31 mouse cellular contexts compared by ENCODE assay signal in genomic region chr13:70145466-70145865, GRCm38 (mm10).
A peak's percentile ranks its signal among the peaks of the same experiment; 100 is the strongest.
DNase-seq lines count a peak whose midpoint lies in the region; ATAC-seq and TF ChIP-seq lines count a peak whose summit lies in the region.
"Had no signal": no experiment of that assay in that cellular context is flagged by ENCODE, and none has a peak within 500 bp of the region (broad histone marks: within the 10 kb centered on the region; RNA-seq: fewer than 3 reads in every experiment).

No protein-coding gene starts in this region.

- ATAC-seq in heart, embryonic 12.5 days (ENCODE audit: insufficient number of reproducible peaks, low FRiP score), result peak; percentile 25
- peak; percentile 76 for ATAC-seq in midbrain, embryonic 12.5 days (ENCODE audit: low FRiP score, low read depth)
- no peak for ATAC-seq in midbrain, embryonic 16.5 days
- ATAC-seq: forebrain, postnatal 0 days; hindbrain, embryonic 16.5 days; liver, postnatal 0 days; Patski had no signal

- DNase-seq in adrenal gland, adult (ENCODE audit: inconsistent age in 2 of 2, low spot score in 1 of 2), result peak; percentile 40 to 85
- no peak for DNase-seq in adrenal gland, postnatal 25 days
- DNase-seq in heart, adult 2 months, result no peak
- DNase-seq in right cerebral cortex, adult 18-20 months, result no peak
- DNase-seq in urinary bladder, adult 18-20 months (ENCODE audit: low spot score in 2 of 2), result no peak
- DNase-seq: cerebellum, adult 18-20 months; cerebellum, postnatal 10 days; forebrain, postnatal 0 days; heart, postnatal 10 days; kidney, adult 18-20 months; kidney, postnatal 36 days; liver, postnatal 0 days; lung, postnatal 36 days; retina, postnatal 1 day; right cerebral cortex, postnatal 25 days; thymus, postnatal 14 days had no signal

- no peak for TF ChIP-seq EP300 in heart, adult 2 months (IDR thresholded peaks at IDR 0.05; ENCODE audit: insufficient read depth, low read depth, low read length)

- H3K4me2 ChIP-seq in heart, embryonic 12.5 days, result no peak overlapping the region
- H3K4me2 ChIP-seq in midbrain, embryonic 12.5 days (replicated peaks), result no peak overlapping the region
- no peak overlapping the region for H3K4me2 ChIP-seq in midbrain, embryonic 16.5 days (ENCODE audit: low read length)
- H3K4me2 ChIP-seq: embryonic facial prominence, embryonic 15.5 days; forebrain, embryonic 12.5 days; kidney, embryonic 15.5 days; limb, embryonic 13.5 days; liver, embryonic 11.5 days; neural tube, embryonic 15.5 days; stomach, embryonic 15.5 days had no signal

- H3K4me3 ChIP-seq in heart, embryonic 12.5 days, result no peak overlapping the region
- no peak overlapping the region for H3K4me3 ChIP-seq in heart, adult 2 months
- H3K4me3 ChIP-seq in midbrain, embryonic 12.5 days, result no peak overlapping the region
- H3K4me3 ChIP-seq in midbrain, embryonic 16.5 days (ENCODE audit: low read depth, low read length), result no peak overlapping the region
- H3K4me3 ChIP-seq: embryonic facial prominence, embryonic 10.5 days; embryonic facial prominence, embryonic 15.5 days; forebrain, embryonic 12.5 days; heart, embryonic 10.5 days; kidney, embryonic 15.5 days; limb, embryonic 13.5 days; neural tube, embryonic 15.5 days; stomach, embryonic 15.5 days had no signal

- no peak overlapping the region for H3K9ac ChIP-seq in heart, embryonic 12.5 days
- H3K9ac ChIP-seq in heart, adult 2 months (ENCODE audit: low read depth, low read length), result no peak overlapping the region
- no peak overlapping the region for H3K9ac ChIP-seq in midbrain, embryonic 12.5 days (replicated peaks)
- no peak overlapping the region for H3K9ac ChIP-seq in midbrain, embryonic 16.5 days (ENCODE audit: low read depth, low read length)
- H3K9ac ChIP-seq: embryonic facial prominence, embryonic 15.5 days; forebrain, embryonic 12.5 days; forebrain, postnatal 0 days; kidney, embryonic 15.5 days; limb, embryonic 13.5 days; liver, postnatal 0 days; neural tube, embryonic 15.5 days; stomach, embryonic 15.5 days had no signal

- intact Hi-C loops in heart, adult 2 months (cut with DNase I), result no loop called here

- no peaks in the 10 kb centered on the region for H3K79me2 ChIP-seq in heart, adult 2 months (replicated peaks; ENCODE audit: control insufficient read depth, insufficient read depth, low read length)

- H3K9me3 ChIP-seq in heart, embryonic 12.5 days (replicated peaks), result no peaks in the 10 kb centered on the region
- H3K9me3 ChIP-seq in midbrain, embryonic 12.5 days, result no peaks in the 10 kb centered on the region
- H3K9me3 ChIP-seq in midbrain, embryonic 16.5 days (replicated peaks; ENCODE audit: control insufficient read depth, low read length, poor library complexity, severe bottlenecking), result no peaks in the 10 kb centered on the region
- H3K9me3 ChIP-seq: embryonic facial prominence, embryonic 10.5 days; embryonic facial prominence, embryonic 15.5 days; forebrain, embryonic 12.5 days; heart, embryonic 10.5 days; kidney, embryonic 15.5 days; limb, embryonic 13.5 days; neural tube, embryonic 15.5 days; stomach, embryonic 15.5 days had no signal

- H3K27ac ChIP-seq in heart, embryonic 12.5 days (ENCODE audit: poor library complexity, severe bottlenecking), result no peak overlapping the region
- no peak overlapping the region for H3K27ac ChIP-seq in heart, adult 2 months
- H3K27ac ChIP-seq in midbrain, embryonic 12.5 days (replicated peaks), result no peak overlapping the region
- H3K27ac ChIP-seq in midbrain, embryonic 16.5 days (ENCODE audit: low read length), result no peak overlapping the region
- H3K27ac ChIP-seq: embryonic facial prominence, embryonic 10.5 days; embryonic facial prominence, embryonic 15.5 days; forebrain, embryonic 12.5 days; heart, embryonic 10.5 days; kidney, embryonic 15.5 days; limb, embryonic 13.5 days; neural tube, embryonic 15.5 days; stomach, embryonic 15.5 days had no signal

- peaks cover 19% of the 10 kb centered on the region for H3K4me1 ChIP-seq in heart, embryonic 12.5 days (replicated peaks)
- no peaks in the 10 kb centered on the region for H3K4me1 ChIP-seq in heart, adult 2 months (ENCODE audit: control insufficient read depth, insufficient read depth, low read length)
- H3K4me1 ChIP-seq in midbrain, embryonic 12.5 days, result peaks cover 17% of the 10 kb centered on the region
- H3K4me1 ChIP-seq in midbrain, embryonic 16.5 days (ENCODE audit: control insufficient read depth, insufficient read depth, low read length), result peaks cover 9% of the 10 kb centered on the region; the same call in 1 of the 2 replicates
- H3K4me1 ChIP-seq: kidney, embryonic 15.5 days; stomach, embryonic 15.5 days had no signal

- H3K36me3 ChIP-seq in heart, embryonic 12.5 days, result no peaks in the 10 kb centered on the region
- no peaks in the 10 kb centered on the region for H3K36me3 ChIP-seq in heart, adult 2 months (ENCODE audit: control insufficient read depth, insufficient read depth, low read length)
- no peaks in the 10 kb centered on the region for H3K36me3 ChIP-seq in midbrain, embryonic 12.5 days
- H3K36me3 ChIP-seq in midbrain, embryonic 16.5 days (ENCODE audit: control insufficient read depth, insufficient read depth, low read length), result no peaks in the 10 kb centered on the region
- H3K36me3 ChIP-seq: embryonic facial prominence, embryonic 10.5 days; embryonic facial prominence, embryonic 15.5 days; forebrain, embryonic 12.5 days; heart, embryonic 10.5 days; kidney, embryonic 15.5 days; limb, embryonic 13.5 days; neural tube, embryonic 15.5 days; stomach, embryonic 15.5 days had no signal

- TF ChIP-seq POLR2A in heart, adult 2 months (IDR thresholded peaks at IDR 0.05; ENCODE audit: insufficient read depth, low read depth, low read length), result no peak

- 17% methylated on average over 6 of the region's 6 CpGs for WGBS in heart, embryonic 12.5 days
- 25% methylated on average over 6 of the region's 6 CpGs for WGBS in heart, adult 2 months
- WGBS in midbrain, embryonic 12.5 days, result 44% methylated on average over 6 of the region's 6 CpGs
- 40% methylated on average over 6 of the region's 6 CpGs for whole genome bisulfite sequencing in midbrain, embryonic 16.5 days

- TF ChIP-seq CTCF in heart, adult 2 months (IDR thresholded peaks at IDR 0.05), result no peak

- H3K27me3 ChIP-seq in heart, embryonic 12.5 days (replicated peaks), result no peaks in the 10 kb centered on the region
- H3K27me3 ChIP-seq in heart, adult 2 months (ENCODE audit: control insufficient read depth, insufficient read depth, low read length), result no peaks in the 10 kb centered on the region
- peaks cover 52% of the 10 kb centered on the region for H3K27me3 ChIP-seq in midbrain, embryonic 12.5 days
- H3K27me3 ChIP-seq in midbrain, embryonic 16.5 days (ENCODE audit: control insufficient read depth, insufficient read depth, low read depth, low read length), result no peaks in the 10 kb centered on the region; the same call in 1 of the 2 replicates
- H3K27me3 ChIP-seq: CH12.LX; embryonic facial prominence, embryonic 15.5 days; kidney, embryonic 15.5 days; limb, embryonic 13.5 days; neural tube, embryonic 15.5 days had no signal

Comparison
In these comparisons a context has a peak if more than half of its experiments do, and no peak if none do; other contexts are left out.
1. DNase-seq: peak in adrenal gland, adult (2 of 2); none in adrenal gland, postnatal 25 days (single experiment), heart, adult 2 months (0 of 2), right cerebral cortex, adult 18-20 months (single experiment) and urinary bladder, adult 18-20 months (0 of 2).